Mouse (Mus musculus): ENCODE results near the gene Rps7. TPM values are rescaled to one million over a fixed set of nuclear protein-coding genes. Genes with fewer than 3 reads are reported as not detected.

The Rps7 gene
- 54.5 and 75.4 TPM in 2 replicates for polyA plus RNA-seq (2012; rRNA removed)

DNA sequence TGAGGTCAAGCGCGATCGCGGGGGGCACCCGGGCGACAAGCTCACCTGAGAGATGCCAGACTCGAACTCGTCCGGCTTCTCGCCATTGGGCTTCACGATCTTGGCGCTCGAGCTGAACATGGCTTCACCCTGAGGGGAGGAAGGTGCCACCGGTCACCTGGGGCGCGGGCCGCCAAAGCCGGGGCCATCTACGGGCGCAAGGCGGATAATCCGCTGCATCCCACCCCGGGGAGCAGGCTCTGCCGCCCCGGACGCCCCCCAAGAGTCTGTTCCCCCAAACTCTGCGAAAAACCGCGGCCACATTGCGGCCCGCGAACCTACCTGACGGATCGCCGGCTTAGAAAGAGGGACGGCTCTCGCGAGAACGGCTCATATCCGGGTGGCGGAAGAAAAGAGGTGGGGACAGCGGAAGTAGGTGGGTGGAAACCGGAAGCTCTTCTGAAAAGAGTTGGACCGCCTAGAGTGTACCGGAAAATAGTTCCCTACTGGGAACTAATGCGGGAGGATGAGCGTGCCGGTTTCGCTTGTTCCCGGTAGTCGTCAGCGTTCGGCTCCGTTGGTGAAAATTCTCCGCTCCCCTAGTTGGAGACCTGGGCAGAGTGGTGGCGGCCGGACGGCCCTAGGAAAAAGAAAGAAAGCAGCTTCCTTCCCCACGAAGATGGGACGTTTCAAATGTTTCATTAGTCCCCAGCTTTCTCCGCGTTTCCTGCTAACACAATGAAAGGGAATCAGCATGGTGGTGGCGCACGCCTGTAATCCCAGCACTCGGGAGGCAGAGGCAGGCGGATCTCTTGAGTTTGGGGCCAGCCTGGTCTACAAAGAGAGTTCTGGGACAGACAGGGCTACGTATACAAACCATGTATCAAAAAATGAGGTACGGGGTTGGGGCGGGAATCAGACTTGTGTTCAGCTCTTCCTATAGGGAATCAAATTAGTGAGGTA is at the start of gene Rps7:
Rps7 (minus strand) TSS at position 419 of the 942 bp plus-strand sequence.

DNA sequence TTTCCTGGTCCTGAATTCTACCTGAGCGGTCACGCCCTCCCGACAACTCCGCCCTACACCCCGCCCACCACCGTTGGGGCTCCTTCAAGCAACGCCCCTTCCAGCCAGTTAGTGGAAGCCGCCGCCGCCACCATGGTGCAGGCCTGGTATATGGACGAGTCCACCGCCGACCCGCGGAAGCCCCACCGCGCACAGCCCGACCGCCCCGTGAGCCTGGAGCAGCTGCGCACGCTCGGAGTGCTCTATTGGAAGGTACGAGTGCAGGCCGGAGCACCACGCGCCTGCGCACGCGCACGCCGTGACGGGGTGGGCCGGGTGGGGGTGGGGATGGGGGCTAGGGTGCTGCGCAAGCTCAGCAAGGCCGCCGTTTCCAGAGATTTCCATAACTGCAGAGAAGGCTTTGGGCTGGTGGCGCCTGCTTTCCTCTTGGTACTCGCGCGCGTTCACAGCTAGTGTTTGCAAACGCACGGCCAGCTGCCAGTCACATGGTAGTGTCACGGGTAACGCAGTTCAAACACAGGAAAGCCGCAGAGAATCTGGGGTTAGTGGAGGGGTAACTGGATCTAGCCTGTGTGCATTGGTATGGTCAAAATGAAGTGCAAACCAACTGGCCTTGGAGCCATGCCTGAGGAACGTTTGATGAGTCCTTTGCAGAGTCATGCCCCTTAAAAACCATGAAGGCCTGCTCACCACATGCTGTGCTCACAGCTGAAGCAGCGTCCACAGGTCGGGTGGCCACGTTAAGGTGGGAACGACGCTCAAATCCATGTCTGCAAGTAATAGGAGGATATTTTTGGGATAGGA is 39.6 kb upstream of the Rps7 start, which contains the start of gene Adi1:
Adi1 (plus strand) TSS at position 111 of the 804 bp plus-strand sequence.

DNA sequence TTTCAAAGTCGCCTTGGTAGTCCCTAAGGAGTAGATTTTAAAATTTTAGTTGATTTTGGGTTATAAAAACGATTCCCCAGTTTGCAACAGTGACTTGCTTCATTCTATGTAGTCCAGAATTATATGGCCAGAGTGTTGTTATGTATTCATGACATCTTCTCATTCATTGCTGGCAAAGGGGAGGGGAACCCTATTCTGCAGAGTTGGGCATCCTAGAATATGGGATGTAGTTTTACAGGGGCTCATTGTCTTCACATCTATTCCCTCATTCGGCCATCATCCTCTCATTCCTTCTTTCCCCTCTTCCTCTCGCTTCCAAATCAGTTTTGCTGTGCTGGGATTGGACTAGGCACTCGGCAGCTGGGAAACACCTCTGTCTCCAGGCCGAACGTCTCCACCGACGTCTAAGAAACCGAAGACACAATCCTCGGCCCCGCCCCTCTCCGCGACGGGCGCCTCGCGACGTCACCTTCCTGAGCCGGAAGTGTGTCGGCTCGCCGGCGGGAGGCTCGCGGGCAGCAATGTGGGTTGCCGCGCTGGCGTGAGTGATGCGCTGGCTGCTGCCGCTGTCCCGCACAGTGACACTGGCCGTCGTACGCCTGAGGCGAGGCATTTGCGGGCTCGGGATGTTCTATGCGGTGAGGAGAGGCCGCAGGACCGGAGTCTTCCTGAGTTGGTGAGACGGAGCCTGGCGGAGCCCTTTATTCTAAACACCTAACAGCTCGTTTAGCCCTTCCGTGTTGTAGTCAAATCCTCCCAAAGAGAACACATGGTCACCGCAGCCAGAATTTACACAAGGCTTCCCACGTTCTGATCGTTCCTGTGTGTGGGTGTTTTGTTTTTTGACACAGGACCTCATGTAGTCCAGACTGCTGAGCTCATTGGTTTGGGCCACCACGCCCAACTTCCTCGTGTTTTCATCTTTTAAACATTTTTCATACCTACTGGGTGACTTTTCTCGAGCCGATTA is 13.7 kb upstream of the Rps7 start, which contains the start of gene Rnaseh1:
Rnaseh1 (plus strand) TSS at position 462 of the 970 bp plus-strand sequence.

GRCm38 (mm10) chr12:28623195-28623594 is 12.6 kb downstream of the Rps7 start, which contains the start of gene Colec11:
Colec11 (minus strand) TSS chr12:28623377.

GRCm38 (mm10) chr12:28582423-28582822 is 53.3 kb downstream of the Rps7 start, which contains the start of gene Allc:
Allc (minus strand) TSS chr12:28582523.

Other genes starting within 250 kb of the Rps7 start
- gene Dcdc2c, start 83.6 kb downstream of the Rps7 start, polyA plus RNA-seq (2012; rRNA removed), result not detected in 2 replicates
- not detected in 2 replicates for gene Allc, start 53.4 kb downstream of the Rps7 start, polyA plus RNA-seq (2012; rRNA removed)
- 0.14 and 0.17 TPM in 2 replicates for gene Colec11, start 12.6 kb downstream of the Rps7 start, polyA plus RNA-seq (2012; rRNA removed)
- 2.2 and 2.8 TPM in 2 replicates for gene Rnaseh1, start 13.6 kb upstream of the Rps7 start, polyA plus RNA-seq (2012; rRNA removed)
- 4.6 and 5.6 TPM in 2 replicates for gene Adi1, start 39.3 kb upstream of the Rps7 start, polyA plus RNA-seq (2012; rRNA removed)
- 6.3 and 6.6 TPM in 2 replicates for gene Trappc12, start 114.5 kb upstream of the Rps7 start, polyA plus RNA-seq (2012; rRNA removed)
- 16.4 and 17.7 TPM in 2 replicates for gene Eipr1, start 115.8 kb upstream of the Rps7 start, polyA plus RNA-seq (2012; rRNA removed)